Comparison of ENCODE assay signal across 10 mouse cellular contexts in the genomic region with DNA sequence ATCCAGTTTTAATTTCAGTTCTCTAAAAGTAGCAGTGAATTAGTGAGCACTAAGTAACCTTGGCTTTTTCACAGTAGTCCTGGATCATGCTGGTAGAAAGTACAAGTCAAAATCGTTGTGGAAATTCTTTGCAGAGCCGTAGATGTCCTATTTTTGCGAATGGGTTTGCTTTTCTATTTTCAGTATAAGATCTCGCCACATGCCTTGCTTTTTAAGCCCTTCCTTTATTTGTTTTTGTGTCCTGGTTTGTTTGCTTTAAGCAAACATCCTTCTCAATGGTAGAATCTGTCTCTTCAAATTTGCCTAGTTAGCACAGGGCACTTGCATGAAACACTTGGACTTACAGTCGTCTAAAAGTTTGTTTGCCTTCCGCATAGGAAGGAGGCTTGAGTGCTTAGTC. TPM values are rescaled to one million over a fixed set of nuclear protein-coding genes. Genes with fewer than 3 reads are reported as not detected.
A peak's percentile ranks its signal among the peaks of the same experiment; 100 is the strongest.
DNase-seq lines count a peak whose midpoint lies in the region; ATAC-seq and TF ChIP-seq lines count a peak whose summit lies in the region.
"Had no signal": no experiment of that assay in that cellular context is flagged by ENCODE, and none has a peak within 500 bp of the region (broad histone marks: within the 10 kb centered on the region; RNA-seq: fewer than 3 reads in every experiment).

No protein-coding gene starts in this region.

- no peaks in the 10 kb centered on the region for H3K9me3 ChIP-seq in ES-E14 (ENCODE audit: control insufficient read depth, insufficient read depth, low read depth, low read length)
- H3K9me3 ChIP-seq in hindbrain, embryonic 14.5 days (ENCODE audit: control insufficient read depth, low read length) = no peaks in the 10 kb centered on the region

- H3K36me3 ChIP-seq in ES-E14 (ENCODE audit: control insufficient read depth, insufficient read depth, low read length, poor library complexity, severe bottlenecking) (no peaks in the 10 kb centered on the region; the same call in 1 of the 2 replicates), macrophage (ENCODE audit: inconsistent target) (no peaks in the 10 kb centered on the region)
- peaks cover 8% of the 10 kb centered on the region; the same call in 1 of the 2 replicates for H3K36me3 ChIP-seq in hindbrain, embryonic 14.5 days (replicated peaks; ENCODE audit: control insufficient read depth, insufficient read depth)

- peaks cover 81% of the 10 kb centered on the region for H3K79me2 ChIP-seq in macrophage (ENCODE audit: inconsistent target)

- peak overlapping the region; percentile 71 for H3K4me2 ChIP-seq in hindbrain, embryonic 14.5 days (replicated peaks)

- peak; percentile 8 for DNase-seq in heart, adult 11 months
- no peak for DNase-seq in heart, adult 9 months (ENCODE audit: low spot score in 2 of 2)
- no peak for DNase-seq in ES-E14 (ENCODE audit: low read depth, low spot score)
- DNase-seq in hindbrain, embryonic 14.5 days (ENCODE audit: low spot score) = no peak
- no peak for DNase-seq in embryo, embryonic 10.5 days (ENCODE audit: low spot score)
- no peak for DNase-seq in kidney, postnatal 36 days

- no peak for ATAC-seq in hindbrain, embryonic 14.5 days (ENCODE audit: low FRiP score)
- ATAC-seq in CD4-positive, CD25-positive, alpha-beta regulatory T cell, adult 4 months = no peak

- peaks cover 4 to 15% of the 10 kb centered on the region in 2 experiments for H3K4me1 ChIP-seq in ES-E14 (ENCODE audit: control insufficient read depth in 2 of 2, insufficient read depth in 2 of 2, low read length in 2 of 2, poor library complexity in 1 of 2)
- peaks cover 37% of the 10 kb centered on the region for H3K4me1 ChIP-seq in hindbrain, embryonic 14.5 days (replicated peaks; ENCODE audit: control insufficient read depth, insufficient read depth, low read length)

- H3K9ac ChIP-seq in ES-E14 (ENCODE audit: insufficient read depth, low read depth, low read length, poor library complexity, severe bottlenecking) = no peak overlapping the region; the same call in 1 of the 2 replicates
- H3K9ac ChIP-seq in hindbrain, embryonic 14.5 days = no peak overlapping the region

- H3K4me3 ChIP-seq in ES-E14 (ENCODE audit: insufficient read depth in 1 of 2, low read depth in 1 of 2, low read length in 2 of 2, poor library complexity in 1 of 2, severe bottlenecking in 1 of 2) (peak overlapping the region; percentile 29 to 92; a peak in 3 of 4 replicates), macrophage (ENCODE audit: inconsistent target) (peak overlapping the region; percentile 97; the same call in 1 of the 2 replicates)
- 0 out of 2 replicates have a peak overlapping the region, but pooled peaks have one; percentile 93 for H3K4me3 ChIP-seq in hindbrain, embryonic 14.5 days (replicated peaks; ENCODE audit: low read length)

- in situ Hi-C loops in ES-E14 (cut with MboI; ENCODE audit: low sequenced_read_pairs in 2 of 2, unreplicated experiment in 2 of 2) = no loop called here

- H3K27ac ChIP-seq in ES-E14 (ENCODE audit: insufficient read depth, low read depth, low read length, poor library complexity, severe bottlenecking) (no peak overlapping the region), macrophage (no peak overlapping the region)
- H3K27ac ChIP-seq in hindbrain, embryonic 14.5 days = no peak overlapping the region

- 78% methylated on average over 6 of the region's 6 CpGs for WGBS in hindbrain, embryonic 14.5 days
- 62% methylated on average over 6 of the region's 6 CpGs for WGBS in macrophage (ENCODE audit: missing documents)

- no peaks in the 10 kb centered on the region for H3K27me3 ChIP-seq in hindbrain, embryonic 14.5 days (ENCODE audit: control insufficient read depth, insufficient read depth, low read length)

TF ChIP-seq in ES-E14, 5 proteins besides CTCF, POLR2A, EP300 and RAD21:
- TF ChIP-seq HCFC1 (IDR thresholded peaks at IDR 0.05; ENCODE audit: borderline replicate concordance, insufficient read depth, low read length) (no peak), ZNF384 (IDR thresholded peaks at IDR 0.05; ENCODE audit: low read depth, low read length) (no peak), ZC3H11A (IDR thresholded peaks at IDR 0.05; ENCODE audit: borderline replicate concordance, low read depth, low read length) (no peak), MAFK (IDR thresholded peaks at IDR 0.05; ENCODE audit: insufficient read depth, low read depth, low read length) (no peak), CHD2 (IDR thresholded peaks at IDR 0.05; ENCODE audit: low read depth, low read length) (no peak)

RNA-seq across cellular contexts. Expression of gene Ccnt2, which starts 2.3 kb away (rescaled TPM):
- 56.6 and 70.3 TPM in 2 replicates for total RNA-seq in ES-E14 (2012; rRNA removed)
- polyA plus RNA-seq in hindbrain, embryonic 14.5 days (2014; fragmentation: Nextera tagmentation; extraction: Ambion mirVana) = 72.4 and 83.4 TPM in 2 replicates
- 100 to 1,000 TPM; 213 to 406 (median 340) TPM for total RNA-seq in macrophage (2018; cell fraction: chromatin; rRNA removed)
- total RNA-seq in macrophage (2018; cell fraction: cytosol; rRNA removed) = 10 to 100 TPM in 24 of 26 experiments, 1 to 10 TPM in 2; 8.9 to 27.6 (median 15.0) TPM
- total RNA-seq in macrophage (2018; cell fraction: nucleus; rRNA removed) = 100 to 1,000 TPM; 157 to 337 (median 214) TPM
- polyA plus RNA-seq in macrophage (2018) = 16.3 to 29.4 TPM (median 17.5 TPM) in 3 replicates
- polyA plus RNA-seq in CD4-positive, CD25-positive, alpha-beta regulatory T cell, adult 4 months (2017; shearing (Covaris generic)) = 100 to 1,000 TPM; 102 to 119 TPM

RNA-seq across cellular contexts. Expression of gene Acmsd, which starts 47.0 kb away (rescaled TPM):
- 0.09 TPM in 1 of 2 replicates, not detected in the other for total RNA-seq in ES-E14 (2012; rRNA removed)
- 0.17 TPM in 1 of 2 replicates, not detected in the other for polyA plus RNA-seq in hindbrain, embryonic 14.5 days (2014; fragmentation: Nextera tagmentation; extraction: Ambion mirVana)
- not detected for total RNA-seq in macrophage (2018; cell fraction: chromatin; rRNA removed)
- not detected for total RNA-seq in macrophage (2018; cell fraction: cytosol; rRNA removed)
- not detected for total RNA-seq in macrophage (2018; cell fraction: nucleus; rRNA removed)
- not detected in 3 replicates for polyA plus RNA-seq in macrophage (2018)
- under 1 TPM in 1 of 2 experiments, not detected in 1; 0.34 TPM for polyA plus RNA-seq in CD4-positive, CD25-positive, alpha-beta regulatory T cell, adult 4 months (2017; shearing (Covaris generic))
- total RNA-seq: layer of hippocampus, postnatal 25 days had no signal
- polyA plus RNA-seq: small intestine, adult 2 months had no signal
